Mouse (Mus musculus) embryonic fibroblast, embryonic 13.5 days (primary cell): ENCODE results near the gene Tcf7l1.

ENCODE experiments used
- CTCF ChIP-seq: IDR thresholded peaks from 2 replicates; pipeline ENCODE4 v1.5.1; 2011; ENCODE audit warnings: mild to moderate bottlenecking, control low read depth, low read length, moderate library complexity, borderline replicate concordance; ENCODE audit not compliant: insufficient read depth
- POLR2A ChIP-seq: IDR thresholded peaks from 2 replicates; pipeline ENCODE4 v1.6.1; 2011; ENCODE audit warnings: low read depth, mild to moderate bottlenecking, control low read depth, low read length, moderate library complexity

DNA sequence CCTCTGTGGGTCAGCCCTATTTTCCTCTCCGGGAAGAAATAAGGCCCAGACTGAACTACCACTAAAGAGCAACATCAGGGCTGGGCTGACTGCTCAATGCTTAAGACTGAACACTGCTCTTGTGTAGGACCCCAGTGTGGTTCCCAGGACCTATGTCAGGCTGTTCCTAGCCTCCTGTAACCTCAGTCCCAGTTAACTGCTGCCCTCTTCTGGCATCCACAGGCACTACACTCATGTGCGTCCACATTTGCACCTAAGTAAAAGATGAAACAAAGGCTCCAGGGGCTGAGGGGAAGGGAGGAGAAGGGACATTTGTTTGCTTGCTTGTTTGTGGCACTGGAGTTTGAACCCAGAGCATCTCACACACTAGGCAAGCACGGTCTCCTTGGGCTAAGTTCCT, 39.8 kb upstream of the Tcf7l1 start:
- TF ChIP-seq POLR2A, result no peak
- peak; percentile 42; the same call in 1 of the 2 replicates for TF ChIP-seq CTCF
